Mouse (Mus musculus): ENCODE measurements around the gene Gm49355. TPM values are rescaled to one million over a fixed set of nuclear protein-coding genes. Genes with fewer than 3 reads are reported as not detected.

The Gm49355 gene
- total RNA-seq, 1 experiment, result not detected

DNA sequence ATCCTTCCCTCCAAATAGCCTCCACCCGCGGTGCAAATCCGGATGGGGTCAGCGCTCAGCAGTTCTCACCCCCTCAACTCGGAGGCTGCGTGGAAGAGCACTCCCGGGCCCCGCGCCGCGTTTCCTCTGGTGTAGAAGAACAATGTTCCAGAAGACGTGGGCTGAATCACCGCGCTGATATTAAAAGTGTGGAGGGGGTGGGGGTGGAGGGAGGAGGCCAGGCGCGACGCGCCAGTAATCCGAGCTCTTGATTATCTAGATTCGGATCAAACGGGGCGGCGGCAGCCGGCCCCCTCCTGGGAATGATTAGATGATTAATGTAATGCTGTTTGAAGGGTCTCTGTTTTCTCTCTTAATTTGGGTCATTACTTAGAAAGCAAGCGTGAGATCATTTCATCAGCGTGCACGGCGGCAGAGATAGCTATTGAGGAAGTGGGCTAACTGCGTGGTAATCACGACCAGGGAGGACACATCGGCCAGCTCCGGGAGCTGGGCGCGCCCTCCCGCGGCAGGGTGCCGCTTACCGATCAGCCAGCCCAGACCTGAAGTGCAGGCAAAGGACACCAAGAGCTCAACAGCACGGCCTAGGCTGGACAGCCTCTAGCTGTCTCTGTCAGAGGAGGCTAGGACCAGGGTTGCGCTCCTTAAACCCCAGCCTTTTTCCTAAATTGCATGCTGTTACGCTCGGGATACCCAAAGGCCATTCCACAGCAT, 57.5 kb downstream of the Gm49355 start:
- H3K36me3 ChIP-seq (ENCODE audit: control insufficient read depth, insufficient read depth, low read length, poor library complexity, severe bottlenecking), result no peaks in the 10 kb centered on the region
- H3K27ac ChIP-seq (ENCODE audit: insufficient read depth, low read depth, low read length, poor library complexity, severe bottlenecking), result no peak overlapping the region
- no peak for DNase-seq (ENCODE audit: low read depth, low spot score)
- TF ChIP-seq ZNF384 (IDR thresholded peaks at IDR 0.05; ENCODE audit: low read depth, low read length) (no peak), MAFK (IDR thresholded peaks at IDR 0.05; ENCODE audit: insufficient read depth, low read depth, low read length) (no peak), CHD2 (IDR thresholded peaks at IDR 0.05; ENCODE audit: low read depth, low read length) (no peak), ZC3H11A (IDR thresholded peaks at IDR 0.05; ENCODE audit: borderline replicate concordance, low read depth, low read length) (no peak), HCFC1 (IDR thresholded peaks at IDR 0.05; ENCODE audit: borderline replicate concordance, insufficient read depth, low read length) (no peak)
- H3K9me3 ChIP-seq (ENCODE audit: control insufficient read depth, insufficient read depth, low read depth, low read length), result no peaks in the 10 kb centered on the region
- H3K4me1 ChIP-seq (ENCODE audit: control insufficient read depth in 2 of 2, insufficient read depth in 2 of 2, low read length in 2 of 2, poor library complexity in 1 of 2), result peaks cover 3 to 9% of the 10 kb centered on the region in 2 experiments; a peak in 2 of 4 replicates
- H3K9ac ChIP-seq (ENCODE audit: insufficient read depth, low read depth, low read length, poor library complexity, severe bottlenecking), result no peak overlapping the region
- peak overlapping the region; percentile 2 to 6; a peak in 1 of 4 replicates for H3K4me3 ChIP-seq (ENCODE audit: insufficient read depth in 1 of 2, low read depth in 1 of 2, low read length in 2 of 2, poor library complexity in 1 of 2, severe bottlenecking in 1 of 2)
- in situ Hi-C loops (cut with MboI; ENCODE audit: low sequenced_read_pairs in 2 of 2, unreplicated experiment in 2 of 2), result no loop called here

GRCm38 (mm10) chr14:12341789-12342457, 58.1 kb downstream of the Gm49355 start:
- no peak overlapping the region for H3K4me3 ChIP-seq (ENCODE audit: insufficient read depth in 1 of 2, low read depth in 1 of 2, low read length in 2 of 2, poor library complexity in 1 of 2, severe bottlenecking in 1 of 2)
- no peak for DNase-seq (ENCODE audit: low read depth, low spot score)
- H3K9me3 ChIP-seq (ENCODE audit: control insufficient read depth, insufficient read depth, low read depth, low read length), result no peaks in the 10 kb centered on the region
- no peak overlapping the region for H3K9ac ChIP-seq (ENCODE audit: insufficient read depth, low read depth, low read length, poor library complexity, severe bottlenecking)
- in situ Hi-C loops (cut with MboI; ENCODE audit: low sequenced_read_pairs in 2 of 2, unreplicated experiment in 2 of 2), result no loop called here
- TF ChIP-seq ZC3H11A (IDR thresholded peaks at IDR 0.05; ENCODE audit: borderline replicate concordance, low read depth, low read length), result no peak
- no peak for TF ChIP-seq HCFC1 (IDR thresholded peaks at IDR 0.05; ENCODE audit: borderline replicate concordance, insufficient read depth, low read length)
- no peak for TF ChIP-seq ZNF384 (IDR thresholded peaks at IDR 0.05; ENCODE audit: low read depth, low read length)
- no peak for TF ChIP-seq CHD2 (IDR thresholded peaks at IDR 0.05; ENCODE audit: low read depth, low read length)
- TF ChIP-seq MAFK (IDR thresholded peaks at IDR 0.05; ENCODE audit: insufficient read depth, low read depth, low read length), result no peak
- H3K4me1 ChIP-seq (ENCODE audit: control insufficient read depth in 2 of 2, insufficient read depth in 2 of 2, low read length in 2 of 2, poor library complexity in 1 of 2), result peaks cover 3 to 9% of the 10 kb centered on the region in 2 experiments; a peak in 2 of 4 replicates
- H3K27ac ChIP-seq (ENCODE audit: insufficient read depth, low read depth, low read length, poor library complexity, severe bottlenecking), result no peak overlapping the region
- H3K36me3 ChIP-seq (ENCODE audit: control insufficient read depth, insufficient read depth, low read length, poor library complexity, severe bottlenecking), result no peaks in the 10 kb centered on the region

- Histone ChIP-seq H3K27ac (ENCODE audit: insufficient read depth, low read depth, low read length, poor library complexity, severe bottlenecking) (no peak overlapping the region), H3K9me3 (ENCODE audit: control insufficient read depth, insufficient read depth, low read depth, low read length) (no peaks in the 10 kb centered on the region), H3K4me1 (ENCODE audit: control insufficient read depth in 2 of 2, insufficient read depth in 2 of 2, low read length in 2 of 2, poor library complexity in 1 of 2) (peaks cover 3 to 9% of the 10 kb centered on the region in 2 experiments; a peak in 2 of 4 replicates), H3K9ac (ENCODE audit: insufficient read depth, low read depth, low read length, poor library complexity, severe bottlenecking) (no peak overlapping the region), H3K4me3 (ENCODE audit: insufficient read depth in 1 of 2, low read depth in 1 of 2, low read length in 2 of 2, poor library complexity in 1 of 2, severe bottlenecking in 1 of 2) (no peak overlapping the region), H3K36me3 (ENCODE audit: control insufficient read depth, insufficient read depth, low read length, poor library complexity, severe bottlenecking) (no peaks in the 10 kb centered on the region)
- no peak for DNase-seq (ENCODE audit: low read depth, low spot score)
- in situ Hi-C loops (cut with MboI; ENCODE audit: low sequenced_read_pairs in 2 of 2, unreplicated experiment in 2 of 2), result no loop called here
- TF ChIP-seq CHD2 (IDR thresholded peaks at IDR 0.05; ENCODE audit: low read depth, low read length) (no peak), ZNF384 (IDR thresholded peaks at IDR 0.05; ENCODE audit: low read depth, low read length) (no peak), HCFC1 (IDR thresholded peaks at IDR 0.05; ENCODE audit: borderline replicate concordance, insufficient read depth, low read length) (no peak), ZC3H11A (IDR thresholded peaks at IDR 0.05; ENCODE audit: borderline replicate concordance, low read depth, low read length) (no peak), MAFK (IDR thresholded peaks at IDR 0.05; ENCODE audit: insufficient read depth, low read depth, low read length) (no peak)
Measured at GRCm38 (mm10) chr14:12342458-12343131, 58.8 kb downstream of the Gm49355 start.

GRCm38 (mm10) chr14:12343451-12343941, 59.7 kb downstream of the Gm49355 start:
- H3K9ac ChIP-seq (ENCODE audit: insufficient read depth, low read depth, low read length, poor library complexity, severe bottlenecking), result no peak overlapping the region
- in situ Hi-C loops (cut with MboI; ENCODE audit: low sequenced_read_pairs in 2 of 2, unreplicated experiment in 2 of 2), result no loop called here
- no peak for DNase-seq (ENCODE audit: low read depth, low spot score)
- H3K4me1 ChIP-seq (ENCODE audit: control insufficient read depth in 2 of 2, insufficient read depth in 2 of 2, low read length in 2 of 2, poor library complexity in 1 of 2), result peaks cover under 1 to 5% of the 10 kb centered on the region in 2 experiments; a peak in 2 of 4 replicates
- H3K27ac ChIP-seq (ENCODE audit: insufficient read depth, low read depth, low read length, poor library complexity, severe bottlenecking), result no peak overlapping the region
- no peaks in the 10 kb centered on the region for H3K9me3 ChIP-seq (ENCODE audit: control insufficient read depth, insufficient read depth, low read depth, low read length)
- no peak overlapping the region; a peak in 1 of 4 replicates for H3K4me3 ChIP-seq (ENCODE audit: insufficient read depth in 1 of 2, low read depth in 1 of 2, low read length in 2 of 2, poor library complexity in 1 of 2, severe bottlenecking in 1 of 2)
- no peak for TF ChIP-seq ZC3H11A (IDR thresholded peaks at IDR 0.05; ENCODE audit: borderline replicate concordance, low read depth, low read length)
- no peaks in the 10 kb centered on the region for H3K36me3 ChIP-seq (ENCODE audit: control insufficient read depth, insufficient read depth, low read length, poor library complexity, severe bottlenecking)
